Mouse (Mus musculus) effector memory CD4-positive, alpha-beta T cell, adult 7 months (primary cell): Measurements from ENCODE around the gene Slx4ip. TPM values are rescaled to one million over a fixed set of nuclear protein-coding genes. Genes with fewer than 3 reads are reported as not detected.

Experiments
- polyA plus RNA-seq: library from polyadenylated mRNA; unstranded; fragments of 100-300 nt; shearing (Covaris generic); gene quantifications from one replicate; pipeline ENCODE4 v1.2.1, GENCODE M21; 2017

The Slx4ip gene
- 6.0 TPM for polyA plus RNA-seq

GRCm38 (mm10) chr2:136891068-136891950 is at the start of gene Slx4ip, which contains the start of the genes AL731706.1 and Mkks:
TSS of gene Slx4ip (plus strand) at chr2:136891218.
TSS of gene AL731706.1 (minus strand) at chr2:136891389.
TSS of gene Mkks (minus strand) at chr2:136891389.

DNA sequence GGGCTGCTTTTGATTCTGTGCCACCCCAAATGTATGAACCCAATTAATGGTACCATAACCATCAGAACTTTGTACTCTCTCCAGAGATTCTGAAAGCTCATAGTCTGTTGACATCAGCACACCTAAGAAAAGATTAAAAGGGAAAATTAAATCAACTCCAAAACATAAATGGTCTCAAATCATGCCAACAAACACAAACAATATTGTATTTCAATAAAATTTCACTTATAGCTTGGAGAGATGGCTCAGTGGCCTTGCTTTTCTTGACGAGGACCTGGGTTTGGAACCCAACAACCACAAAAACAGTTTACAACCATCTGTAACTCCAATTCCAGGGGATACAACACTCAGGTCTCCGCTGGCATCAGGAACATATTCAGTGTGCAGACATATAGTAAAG is 5.4 kb upstream of the Slx4ip start, which contains the start of gene AL731706.2:
TSS of gene AL731706.2 (minus strand) at position 101 of the 400 bp plus-strand sequence.

DNA sequence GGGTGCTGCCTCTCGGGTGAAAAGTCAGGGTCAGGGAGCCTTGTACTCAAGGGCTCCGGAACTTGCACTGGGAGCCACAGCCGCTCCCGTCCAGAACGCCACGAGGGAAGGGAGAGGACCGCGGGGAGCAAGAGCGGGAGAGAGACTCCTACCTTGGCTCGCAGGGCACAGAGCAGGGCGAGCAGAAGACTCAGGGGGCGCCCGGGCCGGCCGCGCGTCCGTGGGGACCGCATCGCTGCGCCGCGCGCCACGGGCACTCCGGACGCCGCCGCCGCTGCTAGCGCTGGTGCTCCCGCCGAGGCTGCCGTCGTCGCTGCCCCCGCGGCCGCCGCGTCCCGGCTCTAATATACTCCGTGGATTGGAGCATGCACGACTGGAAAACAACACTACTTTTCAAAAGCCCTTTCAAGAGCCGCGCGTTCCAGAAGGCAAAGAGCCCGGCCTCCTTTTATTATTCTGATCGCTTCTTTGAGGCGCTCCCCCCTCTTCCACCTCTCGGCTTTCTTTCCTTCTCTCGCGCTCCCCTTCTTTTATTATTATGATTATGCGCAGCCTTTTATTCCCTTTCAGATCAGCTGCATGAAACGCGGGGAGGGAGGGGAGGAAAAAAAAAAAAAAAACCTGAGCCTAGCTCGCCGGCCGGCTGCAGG is 225.1 kb downstream of the Slx4ip start, which contains the start of gene Jag1:
TSS of gene Jag1 (minus strand) at position 620 of the 650 bp plus-strand sequence.

Other genes starting within 250 kb of the Slx4ip start
- 0.38 TPM for gene Snap25, start 177.8 kb upstream of the Slx4ip start, polyA plus RNA-seq
- gene AL731706.2, start 5.5 kb upstream of the Slx4ip start, polyA plus RNA-seq = 5.0 TPM
- 4.5 TPM for gene AL731706.1, start 171 bp downstream of the Slx4ip start, polyA plus RNA-seq
- 12.9 TPM for gene Mkks, start 171 bp downstream of the Slx4ip start, polyA plus RNA-seq
- gene Jag1, start 225.4 kb downstream of the Slx4ip start, polyA plus RNA-seq = 1.0 TPM